Mouse (Mus musculus): ENCODE measurements around the gene Aplf.

Aplf gene

GRCm38 (mm10) chr6:87582456-87582855 is 89.5 kb downstream of the Aplf start:
- ChIA-PET POLR2A (interaction anchor here in 1 of 4 experiments (0.7 kb wide), 1 partner anchor 127 kb away, joined by 3 read pairs; no protein-coding TSS in a partner anchor), CTCF (interaction anchor here in 1 of 4 experiments (1.8 kb wide), 1 partner anchor 116 kb away, joined by 4 read pairs; no protein-coding TSS in a partner anchor)

GRCm38 (mm10) chr6:87581581-87581980 is 90.4 kb downstream of the Aplf start:
- ChIA-PET POLR2A (interaction anchor here in 1 of 4 experiments (0.6 kb wide), 1 partner anchor 158 kb away, joined by 3 read pairs; no protein-coding TSS in a partner anchor), CTCF (interaction anchor here in 1 of 4 experiments (1.8 kb wide), 1 partner anchor 115 kb away, joined by 4 read pairs; no protein-coding TSS in a partner anchor)

- POLR2A ChIA-PET, result no interaction called here
- CTCF ChIA-PET, result no interaction called here
Observed at GRCm38 (mm10) chr6:87581071-87581470, 90.9 kb downstream of the Aplf start.
